Mouse (Mus musculus): ENCODE results near the gene Smarcc1. TPM values are rescaled to one million over a fixed set of nuclear protein-coding genes. Genes with fewer than 3 reads are reported as not detected.

Smarcc1 gene
- polyA plus RNA-seq, 1 experiment from 2014 or later = 190 TPM

- 91% methylated on average over 8 of the region's 8 CpGs for WGBS
- H3K36me3 ChIP-seq (replicated peaks; ENCODE audit: control insufficient read depth, insufficient read depth, low read depth, low read length) = peaks cover 45% of the 10 kb centered on the region
These were observed 31.8 kb upstream of the Smarcc1 start for GRCm38 (mm10) chr9:110085693-110086092.

GRCm38 (mm10) chr9:110093303-110093702 is 24.2 kb upstream of the Smarcc1 start:
- ATAC-seq (replicated peaks; ENCODE audit: insufficient number of reproducible peaks, low FRiP score, low TSS enrichment, low read depth) = no peak
- DNase-seq (ENCODE audit: low spot score) = no peak
- no peaks in the 10 kb centered on the region for H3K27me3 ChIP-seq (ENCODE audit: control insufficient read depth, insufficient read depth, low read length)
- H3K9ac ChIP-seq (replicated peaks; ENCODE audit: low read length) = no peak overlapping the region
- H3K36me3 ChIP-seq (replicated peaks; ENCODE audit: control insufficient read depth, insufficient read depth, low read depth, low read length) = peaks cover 41% of the 10 kb centered on the region
- no peak overlapping the region for H3K4me3 ChIP-seq (ENCODE audit: low read depth, low read length)
- 87% methylated on average over 4 of the region's 4 CpGs for WGBS
- no peaks in the 10 kb centered on the region for H3K4me1 ChIP-seq (ENCODE audit: control insufficient read depth, insufficient read depth, low read length)
- no peak overlapping the region for H3K4me2 ChIP-seq (ENCODE audit: low read depth, low read length)
- no peak overlapping the region for H3K27ac ChIP-seq (replicated peaks; ENCODE audit: low read depth, low read length)
- no peaks in the 10 kb centered on the region for H3K9me3 ChIP-seq (replicated peaks; ENCODE audit: control insufficient read depth, low read length)

More at GRCm38 (mm10) chr9:110085693-110086092, 31.8 kb upstream of the Smarcc1 start:
- H3K9ac ChIP-seq (replicated peaks; ENCODE audit: low read length) = no peak overlapping the region
- H3K4me1 ChIP-seq (ENCODE audit: control insufficient read depth, insufficient read depth, low read length) = no peaks in the 10 kb centered on the region
- no peak overlapping the region for H3K4me2 ChIP-seq (ENCODE audit: low read depth, low read length)
- DNase-seq (ENCODE audit: low spot score) (no peak), ATAC-seq (replicated peaks; ENCODE audit: insufficient number of reproducible peaks, low FRiP score, low TSS enrichment, low read depth) (no peak)
- no peak overlapping the region for H3K4me3 ChIP-seq (ENCODE audit: low read depth, low read length)
- H3K27me3 ChIP-seq (ENCODE audit: control insufficient read depth, insufficient read depth, low read length) = no peaks in the 10 kb centered on the region
- no peak overlapping the region for H3K27ac ChIP-seq (replicated peaks; ENCODE audit: low read depth, low read length)
- no peaks in the 10 kb centered on the region for H3K9me3 ChIP-seq (replicated peaks; ENCODE audit: control insufficient read depth, low read length)

- peaks cover 33% of the 10 kb centered on the region for H3K36me3 ChIP-seq (replicated peaks; ENCODE audit: control insufficient read depth, insufficient read depth, low read depth, low read length)
These were observed 22.7 kb upstream of the Smarcc1 start for GRCm38 (mm10) chr9:110094761-110095160.

GRCm38 (mm10) chr9:110097791-110098190 is 19.7 kb upstream of the Smarcc1 start:
- H3K36me3 ChIP-seq (replicated peaks; ENCODE audit: control insufficient read depth, insufficient read depth, low read depth, low read length) = peaks cover 12% of the 10 kb centered on the region

More at GRCm38 (mm10) chr9:110094761-110095160, 22.7 kb upstream of the Smarcc1 start:
- no peak overlapping the region for H3K4me3 ChIP-seq (ENCODE audit: low read depth, low read length)
- ATAC-seq (replicated peaks; ENCODE audit: insufficient number of reproducible peaks, low FRiP score, low TSS enrichment, low read depth) (no peak), DNase-seq (ENCODE audit: low spot score) (no peak)
- H3K27me3 ChIP-seq (ENCODE audit: control insufficient read depth, insufficient read depth, low read length) = no peaks in the 10 kb centered on the region
- H3K9ac ChIP-seq (replicated peaks; ENCODE audit: low read length) = no peak overlapping the region
- no peak overlapping the region for H3K27ac ChIP-seq (replicated peaks; ENCODE audit: low read depth, low read length)
- WGBS = 94% methylated on average over 4 of the region's 4 CpGs
- H3K9me3 ChIP-seq (replicated peaks; ENCODE audit: control insufficient read depth, low read length) = no peaks in the 10 kb centered on the region
- H3K4me2 ChIP-seq (ENCODE audit: low read depth, low read length) = no peak overlapping the region
- H3K4me1 ChIP-seq (ENCODE audit: control insufficient read depth, insufficient read depth, low read length) = no peaks in the 10 kb centered on the region

GRCm38 (mm10) chr9:110100627-110101600 is 16.6 kb upstream of the Smarcc1 start:
- H3K36me3 ChIP-seq (replicated peaks; ENCODE audit: control insufficient read depth, insufficient read depth, low read depth, low read length) = peaks cover 11% of the 10 kb centered on the region

More at GRCm38 (mm10) chr9:110097791-110098190, 19.7 kb upstream of the Smarcc1 start:
- Histone ChIP-seq H3K9ac (replicated peaks; ENCODE audit: low read length) (no peak overlapping the region), H3K4me3 (ENCODE audit: low read depth, low read length) (no peak overlapping the region), H3K4me1 (ENCODE audit: control insufficient read depth, insufficient read depth, low read length) (no peaks in the 10 kb centered on the region), H3K9me3 (replicated peaks; ENCODE audit: control insufficient read depth, low read length) (no peaks in the 10 kb centered on the region), H3K4me2 (ENCODE audit: low read depth, low read length) (no peak overlapping the region), H3K27ac (replicated peaks; ENCODE audit: low read depth, low read length) (no peak overlapping the region), H3K27me3 (ENCODE audit: control insufficient read depth, insufficient read depth, low read length) (no peaks in the 10 kb centered on the region)
- no peak for ATAC-seq (replicated peaks; ENCODE audit: insufficient number of reproducible peaks, low FRiP score, low TSS enrichment, low read depth)
- no peak for DNase-seq (ENCODE audit: low spot score)
- WGBS = 83% methylated on average over 3 of the region's 3 CpGs

GRCm38 (mm10) chr9:110116353-110116976 is 1.0 kb upstream of the Smarcc1 start:
- no peaks in the 10 kb centered on the region for H3K27me3 ChIP-seq (ENCODE audit: control insufficient read depth, insufficient read depth, low read length)
- peaks cover 3% of the 10 kb centered on the region; the same call in 1 of the 2 replicates for H3K4me1 ChIP-seq (ENCODE audit: control insufficient read depth, insufficient read depth, low read length)
- H3K36me3 ChIP-seq (replicated peaks; ENCODE audit: control insufficient read depth, insufficient read depth, low read depth, low read length) = peaks cover 2% of the 10 kb centered on the region; the same call in 1 of the 2 replicates
- peak overlapping the region; percentile 73 for H3K4me2 ChIP-seq (ENCODE audit: low read depth, low read length)
- H3K27ac ChIP-seq (replicated peaks; ENCODE audit: low read depth, low read length) = peak overlapping the region; percentile 94
- 7% methylated on average over 10 of the region's 10 CpGs for whole genome bisulfite sequencing
- DNase-seq (ENCODE audit: low spot score) (peak; percentile 30), ATAC-seq (replicated peaks; ENCODE audit: insufficient number of reproducible peaks, low FRiP score, low TSS enrichment, low read depth) (peak; percentile 31; the same call in 1 of the 2 replicates)
- H3K9me3 ChIP-seq (replicated peaks; ENCODE audit: control insufficient read depth, low read length) = no peaks in the 10 kb centered on the region
- H3K9ac ChIP-seq (replicated peaks; ENCODE audit: low read length) = peak overlapping the region; percentile 91
- peak overlapping the region; percentile 67 for H3K4me3 ChIP-seq (ENCODE audit: low read depth, low read length)

More at GRCm38 (mm10) chr9:110100627-110101600, 16.6 kb upstream of the Smarcc1 start:
- DNase-seq (ENCODE audit: low spot score) = peak; percentile 96
- no peaks in the 10 kb centered on the region for H3K9me3 ChIP-seq (replicated peaks; ENCODE audit: control insufficient read depth, low read length)
- H3K27me3 ChIP-seq (ENCODE audit: control insufficient read depth, insufficient read depth, low read length) = no peaks in the 10 kb centered on the region
- H3K4me3 ChIP-seq (ENCODE audit: low read depth, low read length) = peak overlapping the region; percentile 89
- peak; percentile 91 for ATAC-seq (replicated peaks; ENCODE audit: insufficient number of reproducible peaks, low FRiP score, low TSS enrichment, low read depth)
- 0 out of 2 replicates have a peak overlapping the region, but pooled peaks have one; percentile 35 for H3K27ac ChIP-seq (replicated peaks; ENCODE audit: low read depth, low read length)
- peak overlapping the region; percentile 83 for H3K9ac ChIP-seq (replicated peaks; ENCODE audit: low read length)
- H3K4me1 ChIP-seq (ENCODE audit: control insufficient read depth, insufficient read depth, low read length) = no peaks in the 10 kb centered on the region
- H3K4me2 ChIP-seq (ENCODE audit: low read depth, low read length) = peak overlapping the region; percentile 72
- 3% methylated on average over 41 of the region's 41 CpGs for WGBS

GRCm38 (mm10) chr9:110117779-110118139 is 251 bp downstream of the Smarcc1 start, which contains the start of gene Dhx30:
Dhx30 (minus strand) TSS chr9:110117830.
- Histone ChIP-seq H3K4me1 (ENCODE audit: control insufficient read depth, insufficient read depth, low read length) (peaks cover 3% of the 10 kb centered on the region; the same call in 1 of the 2 replicates), H3K4me3 (ENCODE audit: low read depth, low read length) (peak within 1 kb of the TSS; percentile 67), H3K36me3 (replicated peaks; ENCODE audit: control insufficient read depth, insufficient read depth, low read depth, low read length) (no peaks in the 10 kb centered on the region), H3K27me3 (ENCODE audit: control insufficient read depth, insufficient read depth, low read length) (no peaks in the 10 kb centered on the region), H3K4me2 (ENCODE audit: low read depth, low read length) (peak within 1 kb of the TSS; percentile 73), H3K9me3 (replicated peaks; ENCODE audit: control insufficient read depth, low read length) (no peaks in the 10 kb centered on the region), H3K27ac (replicated peaks; ENCODE audit: low read depth, low read length) (peak within 1 kb of the TSS; percentile 94), H3K9ac (replicated peaks; ENCODE audit: low read length) (peak within 1 kb of the TSS; percentile 91)
- DNase-seq (ENCODE audit: low spot score) (peak; percentile 44), ATAC-seq (replicated peaks; ENCODE audit: insufficient number of reproducible peaks, low FRiP score, low TSS enrichment, low read depth) (peak; percentile 31)
- WGBS = 1% methylated on average over 17 of the region's 17 CpGs
